Mouse (Mus musculus): Measurements from ENCODE around the gene Slc25a13. TPM values are rescaled to one million over a fixed set of nuclear protein-coding genes. Genes with fewer than 3 reads are reported as not detected.
"Not testable (repeated sequence)": the region's sequence is repeated elsewhere in the genome, so short reads cannot be mapped to it uniquely, and the experiment has no call there.

Slc25a13 gene
- polyA plus RNA-seq, 1 experiment from 2014 or later = 52.8 TPM

GRCm38 (mm10) chr6:6216120-6216506 lies 860 bp downstream of the Slc25a13 start:
- Histone ChIP-seq H3K4me3 (peak overlapping the region; percentile 70), H3K9me3 (replicated peaks) (no peaks in the 10 kb centered on the region), H3K27ac (peak overlapping the region; percentile 92), H3K36me3 (no peaks in the 10 kb centered on the region), H3K4me1 (peaks cover 38% of the 10 kb centered on the region), H3K27me3 (ENCODE audit: low read depth, poor library complexity, severe bottlenecking) (no peaks in the 10 kb centered on the region)
- WGBS = 22% methylated on average over 5 of the region's 5 CpGs
- no peak for DNase-seq (ENCODE audit: low spot score)

DNA sequence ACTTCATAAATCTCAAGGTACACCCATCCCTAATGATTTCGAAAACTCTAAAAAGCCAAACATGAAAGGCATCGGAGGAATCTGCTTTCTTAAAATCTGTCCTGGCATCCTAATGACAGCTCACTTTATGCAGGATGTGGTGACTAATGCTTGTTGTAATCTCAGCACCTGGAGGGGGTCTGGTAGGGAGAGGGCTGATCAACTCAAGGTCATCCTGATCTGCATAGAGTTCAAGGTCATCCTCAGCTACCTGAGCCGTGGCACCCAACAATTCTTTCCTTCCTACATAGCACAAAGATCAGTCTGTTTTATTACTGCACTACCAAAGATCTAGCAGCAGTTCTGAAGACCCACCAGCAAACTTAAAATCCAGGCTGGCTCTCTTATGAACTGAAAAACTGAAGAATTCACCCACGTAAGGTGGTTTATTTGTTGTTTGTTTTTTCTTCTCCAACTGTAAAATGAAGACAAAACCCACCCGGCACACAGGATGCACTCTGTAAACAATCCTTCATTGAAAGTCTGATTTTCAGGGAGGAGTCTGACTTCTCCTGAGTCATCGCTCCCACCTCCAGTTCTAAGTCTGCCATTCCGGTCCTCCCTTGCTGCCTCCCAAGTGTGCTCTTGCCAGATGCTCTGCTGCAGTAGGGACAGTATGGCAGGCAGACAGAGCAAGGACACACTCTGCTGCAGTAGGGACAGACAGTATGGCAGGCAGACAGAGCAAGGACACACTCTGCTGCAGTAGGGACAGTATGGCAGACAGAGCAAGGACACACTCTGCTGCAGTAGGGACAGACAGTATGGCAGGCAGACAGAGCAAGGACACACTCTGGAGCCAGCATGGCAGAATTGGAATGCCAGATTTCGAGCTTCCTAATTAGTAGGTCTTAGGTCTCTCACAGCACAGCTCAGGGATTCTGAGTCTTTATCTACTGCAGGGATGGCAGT lies 4.3 kb downstream of the Slc25a13 start:
- no peaks in the 10 kb centered on the region for H3K9me3 ChIP-seq (replicated peaks)
- H3K4me3 ChIP-seq = no peak overlapping the region
- H3K4me1 ChIP-seq = peaks cover 41% of the 10 kb centered on the region
- H3K27me3 ChIP-seq (ENCODE audit: low read depth, poor library complexity, severe bottlenecking) = no peaks in the 10 kb centered on the region
- H3K27ac ChIP-seq = no peak overlapping the region
- no peak for DNase-seq (ENCODE audit: low spot score)
- 86% methylated on average over 8 of the region's 8 CpGs for WGBS
- peaks cover 11% of the 10 kb centered on the region for H3K36me3 ChIP-seq

- Histone ChIP-seq H3K4me3 (no peak overlapping the region), H3K4me1 (peaks cover 36% of the 10 kb centered on the region), H3K27ac (no peak overlapping the region), H3K27me3 (ENCODE audit: low read depth, poor library complexity, severe bottlenecking) (no peaks in the 10 kb centered on the region), H3K36me3 (peaks cover 18% of the 10 kb centered on the region), H3K9me3 (replicated peaks) (no peaks in the 10 kb centered on the region)
- DNase-seq (ENCODE audit: low spot score) = no peak
- WGBS = 87% methylated on average over 3 of the region's 3 CpGs
Measured at GRCm38 (mm10) chr6:6211958-6212357, 5.0 kb downstream of the Slc25a13 start.

- Histone ChIP-seq H3K27me3 (ENCODE audit: low read depth, poor library complexity, severe bottlenecking) (no peaks in the 10 kb centered on the region), H3K4me3 (no peak overlapping the region), H3K27ac (no peak overlapping the region), H3K36me3 (peaks cover 19% of the 10 kb centered on the region), H3K9me3 (replicated peaks) (no peaks in the 10 kb centered on the region), H3K4me1 (peaks cover 25% of the 10 kb centered on the region)
- WGBS = 96% methylated on average over 7 of the region's 7 CpGs
- no peak for DNase-seq (ENCODE audit: low spot score)
Measured at GRCm38 (mm10) chr6:6210637-6211036, 6.3 kb downstream of the Slc25a13 start.

DNA sequence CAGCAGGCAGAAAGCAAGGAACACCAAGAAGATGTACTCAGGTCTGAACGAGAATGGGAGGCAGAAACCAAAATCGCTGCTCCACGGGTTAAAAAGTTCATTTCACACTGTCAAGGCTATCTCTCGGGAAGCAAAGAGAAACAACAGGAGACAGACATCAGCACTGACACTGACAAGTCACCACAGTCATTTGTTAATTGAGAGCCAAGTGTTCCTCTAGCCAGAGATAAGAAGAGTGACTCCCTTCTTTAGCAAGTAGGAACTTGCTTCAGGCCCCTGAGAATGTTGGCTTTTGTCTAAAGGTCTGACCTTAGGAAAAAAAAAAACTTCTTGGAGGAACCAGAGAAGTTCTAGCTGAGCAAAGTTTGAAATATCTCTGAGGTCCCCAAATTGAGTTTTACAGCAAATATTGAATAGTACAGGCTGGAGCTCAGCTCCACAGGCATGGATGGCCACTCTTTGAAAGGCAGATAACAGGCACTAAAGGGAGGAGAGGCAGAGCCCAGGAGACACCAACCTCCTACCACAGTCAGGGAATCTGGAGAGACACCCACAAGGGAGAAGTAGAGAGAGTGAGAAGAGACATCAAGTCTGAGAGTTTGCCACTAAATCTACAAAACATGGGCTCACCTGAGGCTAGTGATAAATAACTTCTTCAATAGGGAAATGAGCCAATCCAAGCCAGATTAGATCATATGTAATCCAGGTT lies 8.5 kb downstream of the Slc25a13 start:
- no peak for DNase-seq (ENCODE audit: low spot score)
- H3K9me3 ChIP-seq (replicated peaks) = no peaks in the 10 kb centered on the region
- no peak overlapping the region for H3K4me3 ChIP-seq
- H3K4me1 ChIP-seq = peaks cover 18% of the 10 kb centered on the region
- peaks cover 19% of the 10 kb centered on the region for H3K36me3 ChIP-seq
- no peaks in the 10 kb centered on the region for H3K27me3 ChIP-seq (ENCODE audit: low read depth, poor library complexity, severe bottlenecking)
- no peak overlapping the region for H3K27ac ChIP-seq
- WGBS = 52% methylated on average over 4 of the region's 4 CpGs

- DNase-seq (ENCODE audit: low spot score) = no peak
- peaks cover 16% of the 10 kb centered on the region for H3K4me1 ChIP-seq
- H3K4me3 ChIP-seq = no peak overlapping the region
- H3K27ac ChIP-seq = no peak overlapping the region
- peaks cover 19% of the 10 kb centered on the region for H3K36me3 ChIP-seq
- 69% methylated on average over 3 of the region's 3 CpGs for WGBS
- no peaks in the 10 kb centered on the region for H3K27me3 ChIP-seq (ENCODE audit: low read depth, poor library complexity, severe bottlenecking)
- no peaks in the 10 kb centered on the region for H3K9me3 ChIP-seq (replicated peaks)
Measured at GRCm38 (mm10) chr6:6207836-6208235, 9.1 kb downstream of the Slc25a13 start.

DNA sequence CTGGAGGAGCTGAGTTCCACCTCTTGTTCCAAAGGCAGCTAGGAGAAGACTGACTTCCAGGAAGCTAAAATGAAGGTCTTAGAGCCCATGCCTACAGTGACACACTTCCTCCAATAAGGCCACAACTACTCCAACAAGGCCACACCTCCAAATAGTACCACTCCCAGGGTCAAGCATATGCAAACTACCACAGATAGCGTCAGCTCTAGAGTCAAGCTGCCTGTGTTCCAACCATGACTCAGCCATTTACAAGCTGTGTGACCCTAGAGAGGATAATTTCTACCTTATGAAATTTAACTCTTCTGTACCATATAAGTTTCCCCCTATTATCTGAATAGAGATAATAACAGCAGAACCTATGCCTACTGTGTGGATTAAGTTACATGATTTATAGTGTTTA lies 9.6 kb downstream of the Slc25a13 start:
- Histone ChIP-seq H3K27ac (no peak overlapping the region), H3K36me3 (peaks cover 19% of the 10 kb centered on the region), H3K4me3 (no peak overlapping the region), H3K27me3 (ENCODE audit: low read depth, poor library complexity, severe bottlenecking) (no peaks in the 10 kb centered on the region), H3K4me1 (peaks cover 15% of the 10 kb centered on the region), H3K9me3 (replicated peaks) (no peaks in the 10 kb centered on the region)
- peak; percentile 18 for DNase-seq (ENCODE audit: low spot score)
- WGBS = 83% methylated on average over 1 of the region's 1 CpGs

DNA sequence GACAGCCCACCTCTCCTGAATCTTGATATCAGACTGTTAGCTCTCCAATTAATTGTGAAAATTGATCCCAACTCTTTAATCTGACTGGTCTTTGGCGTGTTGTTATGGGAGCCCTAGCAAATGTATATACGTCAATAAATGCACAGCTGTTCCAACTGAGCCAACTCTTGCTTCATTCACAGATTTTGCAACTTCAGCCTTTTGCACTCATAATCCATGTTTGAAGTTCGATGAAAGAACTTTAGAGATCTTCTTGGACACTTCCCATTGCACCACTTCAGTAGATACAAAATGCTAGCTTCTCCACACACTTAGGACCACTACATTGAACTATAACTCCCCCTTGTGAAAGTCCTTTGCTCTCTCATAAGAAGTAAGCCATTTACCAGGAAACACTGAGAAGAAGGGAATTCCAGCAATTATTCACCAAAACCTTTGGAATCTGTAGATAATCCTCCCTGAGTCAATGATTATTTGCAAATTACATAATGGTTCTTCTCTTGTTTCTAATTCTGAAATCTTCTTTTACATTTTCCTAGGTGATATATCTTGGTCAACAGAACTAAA lies 11.3 kb downstream of the Slc25a13 start:
- Histone ChIP-seq H3K27me3 (ENCODE audit: low read depth, poor library complexity, severe bottlenecking) (no peaks in the 10 kb centered on the region), H3K9me3 (replicated peaks) (no peaks in the 10 kb centered on the region), H3K4me1 (no peaks in the 10 kb centered on the region), H3K4me3 (no peak overlapping the region), H3K36me3 (peaks cover 26% of the 10 kb centered on the region), H3K27ac (no peak overlapping the region)
- WGBS = 92% methylated on average over 3 of the region's 3 CpGs
- no peak for DNase-seq (ENCODE audit: low spot score)

DNA sequence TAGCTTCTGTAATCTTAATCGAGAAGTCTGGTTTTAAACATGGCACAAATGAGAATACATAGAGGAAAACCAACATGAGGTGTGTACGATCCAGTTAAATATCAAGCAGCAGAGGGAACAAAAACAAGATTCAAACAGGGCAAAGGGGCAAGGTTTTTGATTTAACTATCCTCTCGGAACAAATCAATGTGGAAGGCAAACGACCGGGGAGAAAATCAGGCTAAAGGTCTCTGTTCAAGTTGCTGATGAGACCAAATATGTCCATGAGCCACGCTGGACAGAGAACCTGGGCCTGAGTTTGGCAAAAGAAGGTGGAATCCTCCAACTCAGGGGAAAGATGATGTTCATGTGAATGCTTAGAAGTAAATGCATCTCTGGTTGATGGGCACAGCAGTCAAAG lies 14.5 kb downstream of the Slc25a13 start:
- DNase-seq (ENCODE audit: low spot score) = no peak
- Histone ChIP-seq H3K9me3 (replicated peaks) (no peaks in the 10 kb centered on the region), H3K4me3 (no peak overlapping the region), H3K36me3 (peaks cover 27% of the 10 kb centered on the region), H3K27me3 (ENCODE audit: low read depth, poor library complexity, severe bottlenecking) (no peaks in the 10 kb centered on the region), H3K27ac (no peak overlapping the region), H3K4me1 (0 out of 2 replicates have a peak, but pooled peaks cover 2% of the 10 kb centered on the region)
- WGBS = 92% methylated on average over 6 of the region's 6 CpGs

- H3K9me3 ChIP-seq (replicated peaks) = no peaks in the 10 kb centered on the region
- WGBS = 92% methylated on average over 5 of the region's 5 CpGs
- DNase-seq (ENCODE audit: low spot score) = no peak
Measured at GRCm38 (mm10) chr6:6201977-6202376, 15.0 kb downstream of the Slc25a13 start.

GRCm38 (mm10) chr6:6199138-6199870 lies 17.7 kb downstream of the Slc25a13 start:
- 0 out of 2 replicates have a peak, but pooled peaks cover 10% of the 10 kb centered on the region for H3K4me1 ChIP-seq
- 94% methylated on average over 10 of the region's 10 CpGs for WGBS
- no peak overlapping the region for H3K27ac ChIP-seq
- H3K36me3 ChIP-seq = peaks cover 34% of the 10 kb centered on the region
- no peak for DNase-seq (ENCODE audit: low spot score)
- H3K4me3 ChIP-seq = no peak overlapping the region
- H3K27me3 ChIP-seq (ENCODE audit: low read depth, poor library complexity, severe bottlenecking) = no peaks in the 10 kb centered on the region
- H3K9me3 ChIP-seq (replicated peaks) = no peaks in the 10 kb centered on the region

More at GRCm38 (mm10) chr6:6201977-6202376, 15.0 kb downstream of the Slc25a13 start:
- Histone ChIP-seq H3K4me1 (0 out of 2 replicates have a peak, but pooled peaks cover 6% of the 10 kb centered on the region), H3K27ac (no peak overlapping the region), H3K36me3 (peaks cover 23% of the 10 kb centered on the region), H3K27me3 (ENCODE audit: low read depth, poor library complexity, severe bottlenecking) (no peaks in the 10 kb centered on the region), H3K4me3 (no peak overlapping the region)

GRCm38 (mm10) chr6:6198056-6198455 lies 18.9 kb downstream of the Slc25a13 start:
- H3K4me1 ChIP-seq; H3K9me3 ChIP-seq (replicated peaks); H3K4me3 ChIP-seq; H3K27ac ChIP-seq; H3K27me3 ChIP-seq (ENCODE audit: low read depth, poor library complexity, severe bottlenecking); DNase-seq (ENCODE audit: low spot score): not testable (repeated sequence)
- WGBS = 98% methylated on average over 3 of the region's 3 CpGs
- peaks cover 34% of the 10 kb centered on the region for H3K36me3 ChIP-seq
